9 mouse cellular contexts compared by ENCODE assay signal in genomic region chr6:101354230-101354881, GRCm38 (mm10). TPM values are rescaled to one million over a fixed set of nuclear protein-coding genes. Genes with fewer than 3 reads are reported as not detected.
DNase-seq lines count a peak whose midpoint lies in the region; ATAC-seq lines count a peak whose summit lies in the region.
"Had no signal": no experiment of that assay in that cellular context is flagged by ENCODE, and none has a peak within 500 bp of the region (broad histone marks: within the 10 kb centered on the region; RNA-seq: fewer than 3 reads in every experiment).

No protein-coding gene starts in this region.

- H3K36me3 ChIP-seq in forebrain, embryonic 13.5 days (ENCODE audit: poor library complexity, severe bottlenecking) = no peaks in the 10 kb centered on the region
- no peaks in the 10 kb centered on the region for H3K36me3 ChIP-seq in hindbrain, embryonic 12.5 days

- 35% methylated on average over 8 of the region's 8 CpGs for whole genome bisulfite sequencing in forebrain, embryonic 13.5 days
- 55% methylated on average over 8 of the region's 8 CpGs for WGBS in hindbrain, embryonic 12.5 days

- no peak overlapping the region; the same call in 1 of the 2 replicates for H3K27ac ChIP-seq in forebrain, embryonic 13.5 days
- H3K27ac ChIP-seq in hindbrain, embryonic 12.5 days = 0 out of 2 replicates have a peak overlapping the region, but pooled peaks have one; percentile 37

- ATAC-seq in forebrain, embryonic 13.5 days = peak; percentile 75
- peak; percentile 43; the same call in 1 of the 2 replicates for ATAC-seq in hindbrain, embryonic 12.5 days (ENCODE audit: low FRiP score)
- ATAC-seq: inflammation-experienced regulatory T-cells, adult 6 months had no signal

- no peak overlapping the region for H3K9ac ChIP-seq in forebrain, embryonic 13.5 days
- no peak overlapping the region for H3K9ac ChIP-seq in hindbrain, embryonic 12.5 days

- H3K4me1 ChIP-seq in forebrain, embryonic 13.5 days = peaks cover 38% of the 10 kb centered on the region
- H3K4me1 ChIP-seq in hindbrain, embryonic 12.5 days = peaks cover 36% of the 10 kb centered on the region

- H3K9me3 ChIP-seq in forebrain, embryonic 13.5 days (replicated peaks) = no peaks in the 10 kb centered on the region
- H3K9me3 ChIP-seq in hindbrain, embryonic 12.5 days (replicated peaks) = no peaks in the 10 kb centered on the region

- DNase-seq in gastrocnemius, postnatal 10 days = peak; percentile 46
- DNase-seq in gastrocnemius, adult 8-10 months (ENCODE audit: low spot score in 2 of 2) = no peak
- peak; percentile 42 to 65 for DNase-seq in right cerebral cortex, adult 2 months (ENCODE audit: low spot score in 2 of 2)
- no peak for DNase-seq in layer of hippocampus, postnatal 36 days
- no peak for DNase-seq in retina, postnatal 1 day
- no peak for DNase-seq in thymus, postnatal 36 days

- no peak overlapping the region for H3K4me3 ChIP-seq in forebrain, embryonic 13.5 days
- no peak overlapping the region for H3K4me3 ChIP-seq in hindbrain, embryonic 12.5 days

- H3K4me2 ChIP-seq in forebrain, embryonic 13.5 days = peak overlapping the region; percentile 25
- no peak overlapping the region for H3K4me2 ChIP-seq in hindbrain, embryonic 12.5 days (replicated peaks)

- H3K27me3 ChIP-seq in forebrain, embryonic 13.5 days = no peaks in the 10 kb centered on the region
- H3K27me3 ChIP-seq in hindbrain, embryonic 12.5 days = no peaks in the 10 kb centered on the region

RNA-seq across cellular contexts. Expression of gene Pdzrn3, which starts 23.3 kb away (rescaled TPM):
- 10 to 100 TPM; 41.0 to 44.1 TPM for total RNA-seq in gastrocnemius, postnatal 10 days (2021)
- 100 to 1,000 TPM; 112 to 145 (median 128) TPM for total RNA-seq in gastrocnemius, adult 8-10 months (2022)
- 11.3 and 13.1 TPM in 2 replicates for polyA plus RNA-seq in forebrain, embryonic 13.5 days (2015; fragmentation: Nextera tagmentation; extraction: Ambion mirVana)
- polyA plus RNA-seq in hindbrain, embryonic 12.5 days (2016; fragmentation: Nextera tagmentation; extraction: Ambion mirVana) = 27.2 and 31.0 TPM in 2 replicates
- 1 to 10 TPM; 8.6 to 9.0 TPM for total RNA-seq in layer of hippocampus, postnatal 36 days (2021)
- polyA plus RNA-seq: inflammation-experienced regulatory T-cells, adult 6 months had no signal

Comparison
In these comparisons a context has a peak if more than half of its experiments do, and no peak if none do; other contexts are left out.
1. DNase-seq: peak in gastrocnemius, postnatal 10 days (single experiment) and right cerebral cortex, adult 2 months (2 of 2); none in gastrocnemius, adult 8-10 months (0 of 2), layer of hippocampus, postnatal 36 days (0 of 2), retina, postnatal 1 day (single experiment) and thymus, postnatal 36 days (0 of 2).
2. RNA of gene Pdzrn3, which starts 23.3 kb away (total RNA-seq): 112 to 145 TPM in gastrocnemius, adult 8-10 months and 41.0 to 44.1 TPM in gastrocnemius, postnatal 10 days; 8.6 to 9.0 TPM in layer of hippocampus, postnatal 36 days; every median in the first group is over 4 times any median in the second.